Mouse (Mus musculus): ENCODE measurements around the gene Tmem125. TPM values are rescaled to one million over a fixed set of nuclear protein-coding genes. Genes with fewer than 3 reads are reported as not detected.

Gene Tmem125
- 0.25 TPM in 1 of 2 replicates, not detected in the other for polyA plus RNA-seq (2012; rRNA removed)

GRCm38 (mm10) chr4:118543592-118544260 lies at the start of gene Tmem125:
TSS of gene Tmem125 (minus strand) at chr4:118544044.
- no peak within 1 kb of the TSS for H3K27ac ChIP-seq (ENCODE audit: control insufficient read depth, insufficient read depth, low read depth, low read length)
- no peaks in the 10 kb centered on the region for H3K27me3 ChIP-seq (ENCODE audit: control insufficient read depth, insufficient read depth, low read length)
- no peaks in the 10 kb centered on the region for H3K36me3 ChIP-seq (ENCODE audit: control insufficient read depth, insufficient read depth, low read length)
- peaks cover 10% of the 10 kb centered on the region for H3K4me1 ChIP-seq (ENCODE audit: control insufficient read depth, insufficient read depth, low read length)
- no peak for TF ChIP-seq CTCF (IDR thresholded peaks at IDR 0.05; ENCODE audit: control insufficient read depth, insufficient read depth, insufficient replicate concordance, low read depth, low read length)
- TF ChIP-seq POLR2A (IDR thresholded peaks at IDR 0.05; ENCODE audit: control insufficient read depth, low read depth, low read length): no peak
- H3K4me3 ChIP-seq (ENCODE audit: control insufficient read depth, low read depth, low read length): peak within 1 kb of the TSS; percentile 4; the same call in 1 of the 2 replicates

GRCm38 (mm10) chr4:118589733-118590130 lies 45.9 kb upstream of the Tmem125 start:
- H3K27me3 ChIP-seq (ENCODE audit: control insufficient read depth, insufficient read depth, low read length): no peaks in the 10 kb centered on the region
- H3K4me3 ChIP-seq (ENCODE audit: control insufficient read depth, low read depth, low read length): no peak overlapping the region
- peaks cover 2% of the 10 kb centered on the region; the same call in 1 of the 2 replicates for H3K36me3 ChIP-seq (ENCODE audit: control insufficient read depth, insufficient read depth, low read length)
- TF ChIP-seq CTCF (IDR thresholded peaks at IDR 0.05; ENCODE audit: control insufficient read depth, insufficient read depth, insufficient replicate concordance, low read depth, low read length): no peak
- TF ChIP-seq POLR2A (IDR thresholded peaks at IDR 0.05; ENCODE audit: control insufficient read depth, low read depth, low read length): no peak
- no peak overlapping the region for H3K27ac ChIP-seq (ENCODE audit: control insufficient read depth, insufficient read depth, low read depth, low read length)
- H3K4me1 ChIP-seq (ENCODE audit: control insufficient read depth, insufficient read depth, low read length): no peaks in the 10 kb centered on the region

GRCm38 (mm10) chr4:118589053-118589732 lies 45.3 kb upstream of the Tmem125 start:
- Histone ChIP-seq H3K4me1 (ENCODE audit: control insufficient read depth, insufficient read depth, low read length) (no peaks in the 10 kb centered on the region), H3K36me3 (ENCODE audit: control insufficient read depth, insufficient read depth, low read length) (peaks cover 3% of the 10 kb centered on the region; the same call in 1 of the 2 replicates), H3K27me3 (ENCODE audit: control insufficient read depth, insufficient read depth, low read length) (no peaks in the 10 kb centered on the region), H3K4me3 (ENCODE audit: control insufficient read depth, low read depth, low read length) (no peak overlapping the region), H3K27ac (ENCODE audit: control insufficient read depth, insufficient read depth, low read depth, low read length) (no peak overlapping the region)
- TF ChIP-seq CTCF (IDR thresholded peaks at IDR 0.05; ENCODE audit: control insufficient read depth, insufficient read depth, insufficient replicate concordance, low read depth, low read length): no peak
- no peak for TF ChIP-seq POLR2A (IDR thresholded peaks at IDR 0.05; ENCODE audit: control insufficient read depth, low read depth, low read length)

DNA sequence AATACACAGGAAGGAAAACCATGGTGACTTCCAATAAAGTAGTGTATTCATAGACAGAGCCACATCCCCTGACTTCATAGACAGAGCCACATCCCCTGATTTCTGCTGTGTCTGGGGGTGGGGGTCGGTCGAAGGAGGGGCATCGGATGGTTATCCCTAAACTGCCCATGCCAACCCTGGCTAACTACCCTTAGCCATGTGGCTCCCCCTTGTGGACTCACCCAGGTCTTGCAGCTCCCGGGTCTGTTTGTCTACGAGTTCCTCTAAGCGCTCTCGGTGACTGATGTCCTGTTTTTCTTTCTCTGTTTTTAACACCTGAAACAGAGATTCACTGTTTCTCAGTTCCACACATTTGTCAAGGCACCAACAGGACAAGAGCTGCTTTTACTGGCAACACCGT lies 38.8 kb upstream of the Tmem125 start:
- Histone ChIP-seq H3K36me3 (ENCODE audit: control insufficient read depth, insufficient read depth, low read length) (peaks cover 3% of the 10 kb centered on the region), H3K4me1 (ENCODE audit: control insufficient read depth, insufficient read depth, low read length) (no peaks in the 10 kb centered on the region)
- 0 out of 2 replicates have a peak, but pooled peaks have one; percentile 19 for TF ChIP-seq CTCF (IDR thresholded peaks at IDR 0.05; ENCODE audit: control insufficient read depth, insufficient read depth, insufficient replicate concordance, low read depth, low read length)
- no peak for TF ChIP-seq POLR2A (IDR thresholded peaks at IDR 0.05; ENCODE audit: control insufficient read depth, low read depth, low read length)

GRCm38 (mm10) chr4:118581508-118581907 lies 37.7 kb upstream of the Tmem125 start:
- TF ChIP-seq CTCF (IDR thresholded peaks at IDR 0.05; ENCODE audit: control insufficient read depth, insufficient read depth, insufficient replicate concordance, low read depth, low read length) (no peak), POLR2A (IDR thresholded peaks at IDR 0.05; ENCODE audit: control insufficient read depth, low read depth, low read length) (no peak)
- Histone ChIP-seq H3K4me1 (ENCODE audit: control insufficient read depth, insufficient read depth, low read length) (no peaks in the 10 kb centered on the region), H3K36me3 (ENCODE audit: control insufficient read depth, insufficient read depth, low read length) (peaks cover 1% of the 10 kb centered on the region), H3K4me3 (ENCODE audit: control insufficient read depth, low read depth, low read length) (no peak overlapping the region), H3K27ac (ENCODE audit: control insufficient read depth, insufficient read depth, low read depth, low read length) (no peak overlapping the region), H3K27me3 (ENCODE audit: control insufficient read depth, insufficient read depth, low read length) (no peaks in the 10 kb centered on the region)

More for the DNA sequence above, 38.8 kb upstream of the Tmem125 start:
- H3K27me3 ChIP-seq (ENCODE audit: control insufficient read depth, insufficient read depth, low read length): no peaks in the 10 kb centered on the region
- no peak overlapping the region for H3K27ac ChIP-seq (ENCODE audit: control insufficient read depth, insufficient read depth, low read depth, low read length)
- no peak overlapping the region for H3K4me3 ChIP-seq (ENCODE audit: control insufficient read depth, low read depth, low read length)

GRCm38 (mm10) chr4:118579313-118579712 lies 35.5 kb upstream of the Tmem125 start:
- Histone ChIP-seq H3K4me1 (ENCODE audit: control insufficient read depth, insufficient read depth, low read length) (no peaks in the 10 kb centered on the region), H3K36me3 (ENCODE audit: control insufficient read depth, insufficient read depth, low read length) (peaks cover 1% of the 10 kb centered on the region), H3K27me3 (ENCODE audit: control insufficient read depth, insufficient read depth, low read length) (no peaks in the 10 kb centered on the region), H3K27ac (ENCODE audit: control insufficient read depth, insufficient read depth, low read depth, low read length) (no peak overlapping the region), H3K4me3 (ENCODE audit: control insufficient read depth, low read depth, low read length) (no peak overlapping the region)
- TF ChIP-seq CTCF (IDR thresholded peaks at IDR 0.05; ENCODE audit: control insufficient read depth, insufficient read depth, insufficient replicate concordance, low read depth, low read length) (0 out of 2 replicates have a peak, but pooled peaks have one; percentile 34), POLR2A (IDR thresholded peaks at IDR 0.05; ENCODE audit: control insufficient read depth, low read depth, low read length) (no peak)

GRCm38 (mm10) chr4:118576097-118576496 lies 32.3 kb upstream of the Tmem125 start:
- Histone ChIP-seq H3K4me3 (ENCODE audit: control insufficient read depth, low read depth, low read length) (no peak overlapping the region), H3K36me3 (ENCODE audit: control insufficient read depth, insufficient read depth, low read length) (no peaks in the 10 kb centered on the region), H3K4me1 (ENCODE audit: control insufficient read depth, insufficient read depth, low read length) (no peaks in the 10 kb centered on the region), H3K27me3 (ENCODE audit: control insufficient read depth, insufficient read depth, low read length) (no peaks in the 10 kb centered on the region), H3K27ac (ENCODE audit: control insufficient read depth, insufficient read depth, low read depth, low read length) (no peak overlapping the region)
- TF ChIP-seq CTCF (IDR thresholded peaks at IDR 0.05; ENCODE audit: control insufficient read depth, insufficient read depth, insufficient replicate concordance, low read depth, low read length) (peak; percentile 82; the same call in 1 of the 2 replicates), POLR2A (IDR thresholded peaks at IDR 0.05; ENCODE audit: control insufficient read depth, low read depth, low read length) (no peak)
